Mouse (Mus musculus): ENCODE measurements around the gene Plac8. TPM values are rescaled to one million over a fixed set of nuclear protein-coding genes. Genes with fewer than 3 reads are reported as not detected.

The Plac8 gene
- polyA plus RNA-seq (2015; fragmentation: Nextera tagmentation; extraction: Ambion mirVana), result 438 and 445 TPM in 2 replicates

DNA sequence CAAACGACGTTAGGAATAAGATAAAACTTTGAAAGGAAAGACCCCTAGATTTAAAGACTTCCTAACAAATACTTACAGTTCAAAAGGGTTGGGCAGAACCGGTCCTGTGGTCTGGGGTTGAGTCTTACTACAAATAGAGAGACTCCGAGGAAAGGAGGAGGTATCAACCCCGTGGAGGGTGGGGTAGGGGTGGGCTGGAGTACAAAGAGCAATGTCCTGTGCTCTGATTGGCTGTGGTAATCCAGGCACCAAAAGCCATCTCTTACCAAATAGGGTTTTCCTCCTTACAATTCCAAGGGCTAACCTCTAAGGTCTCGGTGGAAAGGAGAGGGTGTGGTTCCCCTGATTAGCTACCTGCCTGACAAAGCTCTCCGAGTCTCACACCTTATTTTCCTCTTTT lies at the start of gene Plac8:
Plac8 (minus strand) TSS at position 177 of the 400 bp plus-strand sequence.
- peak within 1 kb of the TSS; percentile 50 for H3K4me3 ChIP-seq (ENCODE audit: low read length)
- 24% methylated on average over 7 of the region's 7 CpGs for WGBS
- H3K9ac ChIP-seq (ENCODE audit: low read depth, low read length), result peak within 1 kb of the TSS; percentile 69
- no peaks in the 10 kb centered on the region for H3K9me3 ChIP-seq (ENCODE audit: control insufficient read depth, low read length)
- peak within 1 kb of the TSS; percentile 54 for H3K4me2 ChIP-seq (ENCODE audit: low read depth, low read length)
- ATAC-seq, result peak; percentile 87
- H3K36me3 ChIP-seq (ENCODE audit: control insufficient read depth, insufficient read depth, low read length), result no peaks in the 10 kb centered on the region
- peaks cover 8% of the 10 kb centered on the region; the same call in 1 of the 2 replicates for H3K4me1 ChIP-seq (ENCODE audit: control insufficient read depth, insufficient read depth, low read length)
- H3K27ac ChIP-seq (ENCODE audit: low read length), result peak within 1 kb of the TSS; percentile 83
- H3K27me3 ChIP-seq (replicated peaks; ENCODE audit: control insufficient read depth, insufficient read depth, low read length), result no peaks in the 10 kb centered on the region

DNA sequence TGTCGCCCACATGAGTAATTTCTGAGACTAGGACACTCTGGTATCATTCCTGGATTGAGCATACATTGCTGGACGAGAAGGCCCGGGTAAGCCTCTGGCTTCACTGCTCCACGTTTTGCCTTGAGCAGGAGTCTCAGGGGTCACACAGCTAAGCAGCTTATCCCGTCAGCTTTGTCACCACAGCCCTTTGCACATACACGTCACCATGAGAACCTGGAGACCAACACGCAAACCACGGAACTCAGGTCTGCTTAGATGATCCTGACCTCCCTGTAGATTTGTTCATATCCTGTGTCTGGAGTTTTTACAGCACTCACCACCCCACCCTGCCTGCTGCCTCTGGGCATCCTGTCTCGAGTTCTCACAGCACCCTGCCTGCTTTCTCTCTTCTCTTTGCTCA lies 48.9 kb upstream of the Plac8 start:
- WGBS, result 79% methylated on average over 9 of the region's 9 CpGs
- Histone ChIP-seq H3K4me3 (ENCODE audit: low read length) (no peak overlapping the region), H3K27ac (ENCODE audit: low read length) (no peak overlapping the region), H3K9ac (ENCODE audit: low read depth, low read length) (no peak overlapping the region), H3K4me1 (ENCODE audit: control insufficient read depth, insufficient read depth, low read length) (peaks cover 14% of the 10 kb centered on the region; the same call in 1 of the 2 replicates), H3K27me3 (replicated peaks; ENCODE audit: control insufficient read depth, insufficient read depth, low read length) (no peaks in the 10 kb centered on the region), H3K4me2 (ENCODE audit: low read depth, low read length) (no peak overlapping the region), H3K36me3 (ENCODE audit: control insufficient read depth, insufficient read depth, low read length) (no peaks in the 10 kb centered on the region), H3K9me3 (ENCODE audit: control insufficient read depth, low read length) (no peaks in the 10 kb centered on the region)
- no peak for ATAC-seq

DNA sequence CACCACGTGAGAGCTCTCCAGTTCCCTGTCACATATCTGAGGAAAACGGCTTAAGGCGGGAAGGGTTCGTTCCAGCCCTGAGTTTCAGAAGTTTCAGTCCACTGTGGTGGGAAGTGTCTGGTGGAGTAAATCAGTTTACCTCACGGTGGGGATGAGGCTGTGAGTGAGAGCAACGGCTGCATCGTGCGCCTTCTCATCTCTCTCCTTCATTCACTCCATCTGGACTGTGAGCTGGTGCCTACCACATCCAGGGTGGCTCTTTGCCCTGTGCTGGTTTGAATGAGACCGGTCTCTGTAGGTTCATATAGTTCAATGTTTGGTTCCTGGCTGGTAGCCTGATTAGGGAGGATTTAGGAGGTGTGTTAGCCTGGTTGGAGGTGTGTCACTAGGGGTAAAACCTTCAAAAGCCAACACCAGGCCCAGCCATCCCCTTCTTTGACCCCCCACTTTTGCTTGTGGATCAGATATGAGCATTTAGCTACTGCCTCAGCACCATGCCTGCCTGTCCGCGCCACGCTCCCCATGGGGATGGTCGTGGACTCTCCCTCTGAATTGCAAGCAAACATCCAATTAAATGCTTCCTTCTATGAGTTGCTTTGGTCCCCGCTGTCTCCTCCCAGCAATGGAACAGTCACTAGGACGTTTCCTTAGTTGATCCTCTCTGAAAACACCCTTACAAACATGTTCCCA lies 47.7 kb upstream of the Plac8 start:
- no peak for ATAC-seq
- WGBS, result 90% methylated on average over 15 of the region's 15 CpGs
- H3K9me3 ChIP-seq (ENCODE audit: control insufficient read depth, low read length), result no peaks in the 10 kb centered on the region
- H3K36me3 ChIP-seq (ENCODE audit: control insufficient read depth, insufficient read depth, low read length), result no peaks in the 10 kb centered on the region
- H3K27ac ChIP-seq (ENCODE audit: low read length), result no peak overlapping the region
- H3K27me3 ChIP-seq (replicated peaks; ENCODE audit: control insufficient read depth, insufficient read depth, low read length), result no peaks in the 10 kb centered on the region
- no peak overlapping the region for H3K4me3 ChIP-seq (ENCODE audit: low read length)
- no peak overlapping the region for H3K9ac ChIP-seq (ENCODE audit: low read depth, low read length)
- H3K4me2 ChIP-seq (ENCODE audit: low read depth, low read length), result no peak overlapping the region
- peaks cover 14% of the 10 kb centered on the region; the same call in 1 of the 2 replicates for H3K4me1 ChIP-seq (ENCODE audit: control insufficient read depth, insufficient read depth, low read length)

DNA sequence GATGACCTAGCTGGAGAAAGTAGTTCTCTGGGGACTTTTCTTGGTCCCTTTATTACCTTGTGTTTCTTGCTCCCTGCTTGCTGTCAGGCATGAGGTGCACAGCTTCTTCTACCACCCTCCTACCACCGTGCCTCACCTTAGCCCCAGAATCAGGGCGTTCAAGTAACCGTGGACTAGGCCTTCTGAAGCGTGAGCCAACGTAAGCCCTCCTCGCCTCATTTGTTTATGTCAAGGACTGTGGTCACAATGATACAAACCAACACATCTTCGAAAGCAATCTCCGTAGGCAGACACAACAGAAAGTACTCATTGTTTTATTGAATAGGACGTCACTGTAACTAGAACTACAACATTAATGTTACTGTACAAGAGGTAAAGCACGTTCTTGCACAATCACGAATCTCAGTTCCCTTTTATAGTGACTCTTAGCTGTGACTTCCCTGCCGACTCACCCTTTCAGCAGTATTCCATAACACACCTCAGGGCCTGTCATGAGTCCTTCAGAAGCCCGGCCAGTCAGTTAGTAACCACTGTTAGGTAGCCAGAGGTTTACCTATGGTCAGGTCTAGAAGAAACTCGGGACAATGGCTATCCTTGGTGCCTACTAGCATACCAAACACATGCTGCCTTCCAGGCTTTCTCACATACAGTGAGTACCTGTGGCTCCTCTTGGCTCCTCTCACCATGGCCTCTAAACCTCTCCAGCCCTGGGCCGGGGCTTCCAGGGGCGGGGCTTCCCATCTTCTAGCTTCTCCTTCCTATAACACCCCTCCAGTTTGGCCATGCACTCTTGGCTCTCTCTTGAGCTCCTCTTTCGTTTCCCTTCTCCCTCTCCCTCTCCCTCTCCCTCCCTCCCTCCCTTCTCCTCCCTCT lies 42.1 kb upstream of the Plac8 start:
- Histone ChIP-seq H3K27ac (ENCODE audit: low read length) (no peak overlapping the region), H3K4me2 (ENCODE audit: low read depth, low read length) (no peak overlapping the region), H3K9ac (ENCODE audit: low read depth, low read length) (no peak overlapping the region), H3K9me3 (ENCODE audit: control insufficient read depth, low read length) (no peaks in the 10 kb centered on the region), H3K36me3 (ENCODE audit: control insufficient read depth, insufficient read depth, low read length) (no peaks in the 10 kb centered on the region), H3K27me3 (replicated peaks; ENCODE audit: control insufficient read depth, insufficient read depth, low read length) (no peaks in the 10 kb centered on the region), H3K4me3 (ENCODE audit: low read length) (no peak overlapping the region), H3K4me1 (ENCODE audit: control insufficient read depth, insufficient read depth, low read length) (no peaks in the 10 kb centered on the region)
- WGBS, result 84% methylated on average over 17 of the region's 17 CpGs
- ATAC-seq, result no peak

DNA sequence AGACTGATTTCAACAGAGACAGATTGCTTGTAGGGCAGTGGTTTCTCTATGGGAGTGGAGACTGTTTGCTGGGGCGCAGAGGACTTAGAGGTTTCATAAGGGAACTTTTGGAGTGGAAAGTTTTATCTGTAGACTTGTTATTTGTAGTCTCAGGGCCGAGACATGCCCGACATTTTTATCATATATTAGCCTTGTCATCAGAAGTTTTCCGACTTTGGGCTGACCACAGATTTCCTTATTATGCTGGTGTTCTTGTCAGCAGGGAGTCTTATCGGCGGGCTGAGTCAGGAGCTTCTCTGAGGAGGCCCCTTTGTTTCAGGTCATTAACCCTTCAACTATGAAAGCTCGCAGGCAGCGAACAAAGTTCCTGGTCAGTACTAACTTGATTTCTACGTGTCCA lies 35.8 kb upstream of the Plac8 start:
- Histone ChIP-seq H3K4me3 (ENCODE audit: low read length) (no peak overlapping the region), H3K27me3 (replicated peaks; ENCODE audit: control insufficient read depth, insufficient read depth, low read length) (no peaks in the 10 kb centered on the region), H3K36me3 (ENCODE audit: control insufficient read depth, insufficient read depth, low read length) (no peaks in the 10 kb centered on the region), H3K27ac (ENCODE audit: low read length) (peak overlapping the region; percentile 68), H3K4me2 (ENCODE audit: low read depth, low read length) (no peak overlapping the region), H3K9me3 (ENCODE audit: control insufficient read depth, low read length) (no peaks in the 10 kb centered on the region), H3K4me1 (ENCODE audit: control insufficient read depth, insufficient read depth, low read length) (peaks cover 11% of the 10 kb centered on the region), H3K9ac (ENCODE audit: low read depth, low read length) (no peak overlapping the region)
- 74% methylated on average over 9 of the region's 9 CpGs for WGBS
- peak; percentile 68 for ATAC-seq

DNA sequence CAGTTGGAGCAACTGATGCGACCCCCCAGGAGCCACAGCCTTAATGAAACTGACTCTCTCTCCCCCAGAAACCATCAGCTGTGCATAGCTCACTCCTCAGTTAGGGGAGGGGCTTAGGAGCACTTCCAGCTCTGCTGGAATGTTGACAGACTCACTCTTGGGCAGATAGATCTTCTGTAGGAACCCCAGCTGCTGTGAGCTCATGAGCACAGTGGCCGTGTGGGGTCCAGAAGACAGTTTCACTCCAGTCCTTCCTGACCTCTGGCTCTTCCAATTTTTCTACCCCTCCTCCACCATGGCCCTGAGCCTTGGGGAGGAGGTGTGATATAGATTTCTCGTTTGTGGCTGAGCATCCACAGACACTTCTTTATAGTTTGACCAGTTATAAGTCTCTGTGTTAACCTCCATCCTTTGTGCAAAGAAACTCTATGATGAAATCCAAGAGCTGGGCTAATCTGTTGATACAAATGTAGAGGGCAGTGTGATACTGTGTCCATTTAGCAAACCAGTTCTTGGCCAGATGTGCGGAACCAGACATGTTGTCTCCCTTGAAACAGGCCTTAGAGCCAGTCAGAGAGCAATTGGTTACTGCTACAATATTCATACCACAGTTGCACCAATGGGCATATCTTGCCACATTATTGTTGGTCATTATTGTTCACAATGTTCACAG lies 35.2 kb upstream of the Plac8 start:
- 55% methylated on average over 4 of the region's 4 CpGs for WGBS

DNA sequence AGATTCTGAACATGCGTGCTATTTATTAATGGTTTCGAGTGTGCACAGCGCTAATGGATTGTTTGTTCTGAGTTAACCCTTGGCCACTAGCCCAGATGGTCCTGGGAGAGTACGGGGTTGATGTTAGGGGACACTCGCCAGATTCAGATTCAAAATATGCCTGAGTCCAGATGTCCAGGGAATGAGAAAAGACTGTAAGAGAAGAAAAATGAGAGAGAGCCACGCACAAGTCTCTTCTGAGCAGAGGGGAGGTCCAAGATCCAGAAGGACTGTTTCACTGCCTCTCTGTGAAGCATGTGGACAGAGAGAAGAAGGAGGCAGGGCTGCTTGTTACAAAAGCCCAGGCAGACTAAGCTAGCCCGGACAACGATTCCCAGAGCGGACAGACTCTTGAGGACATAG lies 33.8 kb upstream of the Plac8 start:
- ATAC-seq, result peak; percentile 80
- Histone ChIP-seq H3K27ac (ENCODE audit: low read length) (peak overlapping the region; percentile 81), H3K4me2 (ENCODE audit: low read depth, low read length) (peak overlapping the region; percentile 1; the same call in 1 of the 2 replicates), H3K36me3 (ENCODE audit: control insufficient read depth, insufficient read depth, low read length) (no peaks in the 10 kb centered on the region), H3K4me3 (ENCODE audit: low read length) (no peak overlapping the region), H3K9me3 (ENCODE audit: control insufficient read depth, low read length) (no peaks in the 10 kb centered on the region), H3K27me3 (replicated peaks; ENCODE audit: control insufficient read depth, insufficient read depth, low read length) (no peaks in the 10 kb centered on the region), H3K9ac (ENCODE audit: low read depth, low read length) (no peak overlapping the region), H3K4me1 (ENCODE audit: control insufficient read depth, insufficient read depth, low read length) (peaks cover 11% of the 10 kb centered on the region)
- 15% methylated on average over 9 of the region's 9 CpGs for WGBS

More for the DNA sequence above, 35.2 kb upstream of the Plac8 start:
- peaks cover 11% of the 10 kb centered on the region for H3K4me1 ChIP-seq (ENCODE audit: control insufficient read depth, insufficient read depth, low read length)
- no peaks in the 10 kb centered on the region for H3K36me3 ChIP-seq (ENCODE audit: control insufficient read depth, insufficient read depth, low read length)
- H3K4me2 ChIP-seq (ENCODE audit: low read depth, low read length), result no peak overlapping the region
- ATAC-seq, result peak; percentile 68
- no peaks in the 10 kb centered on the region for H3K9me3 ChIP-seq (ENCODE audit: control insufficient read depth, low read length)
- no peaks in the 10 kb centered on the region for H3K27me3 ChIP-seq (replicated peaks; ENCODE audit: control insufficient read depth, insufficient read depth, low read length)
- H3K27ac ChIP-seq (ENCODE audit: low read length), result peak overlapping the region; percentile 68
- H3K4me3 ChIP-seq (ENCODE audit: low read length), result no peak overlapping the region
- H3K9ac ChIP-seq (ENCODE audit: low read depth, low read length), result no peak overlapping the region

DNA sequence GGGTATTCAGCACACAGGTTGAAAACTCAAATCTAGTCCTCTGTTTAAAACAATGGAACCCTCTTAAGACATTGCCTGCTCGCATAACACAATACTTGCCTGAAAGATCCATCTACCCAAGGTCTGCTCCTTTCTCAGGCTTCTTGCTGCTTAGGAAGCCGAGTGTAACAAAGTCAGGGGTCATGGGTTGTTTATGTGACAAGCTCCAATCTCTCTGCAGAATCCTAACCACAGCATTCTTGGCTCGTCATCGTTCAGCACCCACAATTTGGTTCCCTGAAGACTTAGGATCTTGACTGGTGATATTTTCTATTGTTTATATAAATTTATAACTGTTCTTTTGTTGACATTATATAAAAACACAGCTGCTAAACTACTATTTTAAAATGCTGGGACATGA lies 32.0 kb upstream of the Plac8 start:
- Histone ChIP-seq H3K9ac (ENCODE audit: low read depth, low read length) (no peak overlapping the region), H3K4me2 (ENCODE audit: low read depth, low read length) (no peak overlapping the region), H3K4me1 (ENCODE audit: control insufficient read depth, insufficient read depth, low read length) (peaks cover 11% of the 10 kb centered on the region), H3K9me3 (ENCODE audit: control insufficient read depth, low read length) (no peaks in the 10 kb centered on the region), H3K36me3 (ENCODE audit: control insufficient read depth, insufficient read depth, low read length) (no peaks in the 10 kb centered on the region), H3K27ac (ENCODE audit: low read length) (peak overlapping the region; percentile 52; the same call in 1 of the 2 replicates), H3K4me3 (ENCODE audit: low read length) (no peak overlapping the region), H3K27me3 (replicated peaks; ENCODE audit: control insufficient read depth, insufficient read depth, low read length) (no peaks in the 10 kb centered on the region)
- 60% methylated on average over 4 of the region's 4 CpGs for WGBS
- ATAC-seq, result no peak

DNA sequence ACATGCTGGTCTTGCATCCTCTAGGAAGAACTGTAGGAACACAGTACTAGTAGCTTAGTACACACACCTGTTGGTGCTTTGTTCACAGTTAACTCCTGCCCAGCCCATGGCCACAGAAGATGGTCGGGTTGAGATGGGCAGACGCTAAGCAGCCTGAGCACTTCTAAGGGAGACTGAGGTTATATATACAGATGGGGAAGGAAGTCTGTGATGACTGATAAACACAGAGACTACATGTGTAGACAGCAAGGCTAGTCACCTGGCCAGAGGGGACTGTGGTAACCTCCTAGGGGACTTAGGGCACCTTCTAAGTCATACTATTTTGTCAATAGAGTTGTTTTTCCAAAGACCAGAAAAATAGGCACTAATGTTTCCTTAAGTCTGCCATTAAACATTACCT lies 29.8 kb upstream of the Plac8 start:
- Histone ChIP-seq H3K4me3 (ENCODE audit: low read length) (no peak overlapping the region), H3K27me3 (replicated peaks; ENCODE audit: control insufficient read depth, insufficient read depth, low read length) (no peaks in the 10 kb centered on the region), H3K9me3 (ENCODE audit: control insufficient read depth, low read length) (no peaks in the 10 kb centered on the region), H3K36me3 (ENCODE audit: control insufficient read depth, insufficient read depth, low read length) (no peaks in the 10 kb centered on the region), H3K4me1 (ENCODE audit: control insufficient read depth, insufficient read depth, low read length) (peaks cover 4% of the 10 kb centered on the region), H3K27ac (ENCODE audit: low read length) (no peak overlapping the region), H3K9ac (ENCODE audit: low read depth, low read length) (no peak overlapping the region), H3K4me2 (ENCODE audit: low read depth, low read length) (no peak overlapping the region)
- 64% methylated on average over 2 of the region's 2 CpGs for WGBS
- ATAC-seq, result no peak

All from intestine, embryonic 16.5 days (tissue).